Mouse (Mus musculus) cerebral cortex, adult 2 months (tissue): ENCODE data around the gene Hoxd3.

ENCODE experiments used
- WGBS: fragments of 180-500 bp; shearing (Covaris S2); methylation state at CpG from one replicate; pipeline ENCODE4 v1.1.7; 2018; 5-methylcytosine and 5-hydroxymethylcytosine counted together

Hoxd3 gene

GRCm38 (mm10) chr2:74678891-74679595 is 32.7 kb upstream of the Hoxd3 start, which contains the start of gene Hoxd11:
Gene Hoxd11, plus strand, starts transcription at chr2:74679557.
- 4% methylated on average over 15 of the region's 15 CpGs for WGBS

DNA sequence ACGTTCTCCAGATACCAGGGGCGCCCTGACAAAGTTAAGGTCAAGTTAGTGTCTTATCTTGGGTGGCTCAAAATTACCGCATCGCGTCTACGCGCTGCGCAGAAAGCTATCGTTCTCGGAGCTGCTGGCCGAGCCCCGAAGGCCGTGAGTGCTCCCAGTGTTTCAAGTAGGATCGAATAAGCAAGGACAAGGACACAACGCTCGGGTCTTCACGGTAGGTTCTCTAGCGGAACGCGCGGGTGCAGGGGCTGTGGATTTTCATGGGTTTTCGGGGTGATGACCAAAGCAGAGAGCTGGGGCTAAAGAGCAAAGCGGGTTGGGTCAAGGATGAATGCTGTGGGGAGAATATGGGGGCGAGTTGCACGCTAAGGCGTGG is 32.1 kb upstream of the Hoxd3 start:
- 3% methylated on average over 26 of the region's 26 CpGs for WGBS

- 5% methylated on average over 23 of the region's 23 CpGs for WGBS
These were observed 31.7 kb upstream of the Hoxd3 start for GRCm38 (mm10) chr2:74679980-74680379.

- 5% methylated on average over 21 of the region's 21 CpGs for WGBS
These were observed 30.9 kb upstream of the Hoxd3 start for GRCm38 (mm10) chr2:74680561-74681398.

DNA sequence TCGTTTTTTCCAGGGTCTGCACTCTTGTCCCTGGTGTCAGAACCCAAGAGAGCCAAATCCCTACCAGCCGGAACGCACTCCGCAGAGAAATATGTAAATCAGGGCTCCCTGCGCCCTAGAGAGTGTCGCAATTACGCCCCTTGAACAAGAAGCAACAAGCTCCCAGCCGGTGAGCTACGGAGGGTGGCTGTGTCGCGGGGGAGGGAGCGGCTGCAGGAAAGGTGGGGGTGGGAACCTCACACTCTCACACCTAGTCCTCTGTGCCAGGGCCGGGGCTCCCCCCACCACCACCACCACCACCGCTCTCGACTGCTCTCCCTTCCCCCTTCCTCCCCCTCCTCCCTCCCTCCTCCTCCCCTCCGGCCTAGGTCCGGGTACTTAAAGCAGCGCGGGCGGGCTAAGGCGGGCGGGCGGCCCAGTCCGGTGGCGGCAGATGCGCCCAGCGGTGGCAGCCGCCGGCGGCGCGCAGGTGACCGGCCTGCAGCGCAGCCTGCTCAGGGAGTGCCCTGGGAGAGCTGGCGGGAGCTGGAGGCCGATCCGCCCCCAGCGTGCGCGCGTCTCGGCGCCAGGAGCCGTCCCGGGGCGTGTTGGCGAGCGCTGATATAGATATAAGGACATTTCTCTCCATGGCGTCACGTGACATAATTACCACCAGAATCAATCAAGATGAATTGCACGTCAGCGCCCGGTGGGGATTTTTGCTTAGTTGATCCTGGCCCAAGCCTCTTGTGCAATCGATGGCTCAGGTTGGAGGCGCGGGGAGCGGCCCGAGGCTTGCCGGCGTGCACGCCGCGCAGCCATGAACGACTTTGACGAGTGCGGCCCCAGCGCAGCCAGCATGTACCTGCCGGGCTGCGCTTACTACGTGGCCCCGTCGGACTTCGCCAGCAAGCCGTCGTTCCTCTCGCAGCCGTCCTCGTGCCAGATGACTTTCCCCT is 29.9 kb upstream of the Hoxd3 start:
- 2% methylated on average over 76 of the region's 78 CpGs for WGBS

- 1% methylated on average over 50 of the region's 51 CpGs for WGBS
These were observed 28.9 kb upstream of the Hoxd3 start for GRCm38 (mm10) chr2:74682796-74683195.

- 1% methylated on average over 18 of the region's 18 CpGs for WGBS
These were observed 28.2 kb upstream of the Hoxd3 start for GRCm38 (mm10) chr2:74683471-74683951.

DNA sequence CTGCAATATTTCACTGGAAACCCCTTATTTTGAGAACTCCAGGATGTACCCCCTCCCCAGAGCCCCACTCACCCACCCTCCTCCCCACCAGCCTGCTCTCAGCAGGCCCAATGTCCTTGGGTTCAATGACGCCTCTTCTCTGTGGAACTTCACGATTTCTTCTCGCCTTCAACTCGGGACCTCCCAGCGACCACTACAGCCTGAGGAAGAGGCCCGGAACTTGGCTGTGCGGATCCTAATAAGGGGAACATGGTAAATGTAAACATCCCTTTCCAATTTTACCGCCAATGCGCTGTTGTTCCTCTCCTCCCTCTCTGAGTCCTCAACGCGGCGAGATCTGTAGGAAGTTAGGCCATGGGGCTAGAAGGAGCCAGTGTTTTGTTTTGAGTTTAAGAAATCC is 27.6 kb upstream of the Hoxd3 start:
- WGBS, result 2% methylated on average over 12 of the region's 12 CpGs

- WGBS, result 20% methylated on average over 4 of the region's 4 CpGs
These were observed 26.6 kb upstream of the Hoxd3 start for GRCm38 (mm10) chr2:74685059-74685603.

DNA sequence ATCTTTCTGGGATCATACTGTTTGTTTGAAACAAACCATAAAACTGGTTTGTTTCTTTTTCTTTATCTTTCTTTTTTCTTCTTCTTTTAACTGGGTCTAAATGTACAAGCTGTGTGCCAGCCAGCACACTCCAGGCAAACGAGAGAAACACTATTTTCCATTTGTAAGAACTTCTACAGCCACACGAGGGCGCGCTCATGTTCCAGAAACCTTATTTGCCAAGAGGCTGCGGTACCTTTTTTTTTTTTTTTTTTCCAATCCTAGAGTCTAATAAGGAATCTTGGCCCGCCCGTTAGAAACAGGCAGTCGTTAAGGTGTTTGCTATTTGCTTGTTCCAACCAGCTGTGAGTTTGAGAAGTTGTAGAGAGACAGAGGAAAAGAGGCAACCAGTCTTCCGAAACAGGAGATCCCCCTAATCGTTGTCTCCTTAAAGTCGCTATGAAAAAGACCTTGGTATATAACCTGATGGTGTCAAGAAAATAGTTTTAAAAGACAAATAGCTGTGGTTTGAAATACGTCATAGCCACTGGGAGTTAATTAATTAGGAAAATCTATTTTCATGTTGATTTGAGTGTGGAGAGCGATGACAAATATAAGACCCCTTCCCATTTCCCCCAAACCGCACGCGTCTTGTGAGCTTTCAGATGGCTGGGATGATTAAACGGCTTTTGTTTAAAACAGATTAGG is 25.3 kb upstream of the Hoxd3 start:
- 8% methylated on average over 17 of the region's 17 CpGs for WGBS

GRCm38 (mm10) chr2:74686988-74687697 is 24.6 kb upstream of the Hoxd3 start:
- WGBS, result 1% methylated on average over 27 of the region's 27 CpGs

DNA sequence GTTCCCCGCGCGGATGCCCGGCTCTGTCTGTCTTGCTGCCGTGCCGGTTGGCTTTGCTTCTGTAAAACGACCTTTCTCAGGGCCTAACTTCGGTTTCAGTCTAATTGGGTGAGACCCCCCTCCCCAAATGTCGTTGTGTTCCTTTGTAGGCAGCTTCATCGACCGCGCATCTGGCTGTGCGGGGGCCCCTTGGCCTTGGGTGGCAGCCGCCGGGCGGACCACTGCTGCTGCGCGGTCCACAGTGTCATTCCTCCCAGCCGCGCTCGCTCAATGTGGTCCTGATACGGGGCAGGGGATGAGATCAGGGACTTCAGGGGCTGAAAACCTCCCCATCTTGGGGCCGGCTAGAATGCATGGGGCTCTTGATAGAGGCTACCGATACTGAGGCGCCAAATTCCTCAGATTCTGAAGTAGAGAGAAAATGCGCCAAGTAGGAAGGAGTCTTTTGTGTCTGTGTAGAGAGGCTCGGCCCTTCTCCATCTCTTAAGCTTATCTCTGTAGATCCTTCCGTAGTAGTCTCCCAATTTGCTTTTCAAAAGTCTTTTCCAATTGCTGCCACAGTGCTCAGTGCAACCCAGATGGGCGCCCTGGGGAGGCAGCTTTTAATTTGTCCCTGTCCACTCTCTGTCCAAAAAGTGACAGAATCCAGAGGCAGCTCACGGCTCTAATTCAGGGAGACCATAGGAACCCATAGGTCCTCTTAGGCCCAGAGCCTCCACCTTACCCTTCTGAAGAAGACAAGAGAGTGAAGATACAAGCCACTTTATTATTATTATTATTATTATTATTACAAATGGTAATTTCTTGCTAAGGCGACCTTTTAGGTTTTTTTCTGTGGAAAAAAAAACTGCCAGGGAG is 23.8 kb upstream of the Hoxd3 start:
- 3% methylated on average over 31 of the region's 31 CpGs for WGBS

GRCm38 (mm10) chr2:74688795-74689573 is 22.7 kb upstream of the Hoxd3 start:
- 9% methylated on average over 12 of the region's 12 CpGs for WGBS

DNA sequence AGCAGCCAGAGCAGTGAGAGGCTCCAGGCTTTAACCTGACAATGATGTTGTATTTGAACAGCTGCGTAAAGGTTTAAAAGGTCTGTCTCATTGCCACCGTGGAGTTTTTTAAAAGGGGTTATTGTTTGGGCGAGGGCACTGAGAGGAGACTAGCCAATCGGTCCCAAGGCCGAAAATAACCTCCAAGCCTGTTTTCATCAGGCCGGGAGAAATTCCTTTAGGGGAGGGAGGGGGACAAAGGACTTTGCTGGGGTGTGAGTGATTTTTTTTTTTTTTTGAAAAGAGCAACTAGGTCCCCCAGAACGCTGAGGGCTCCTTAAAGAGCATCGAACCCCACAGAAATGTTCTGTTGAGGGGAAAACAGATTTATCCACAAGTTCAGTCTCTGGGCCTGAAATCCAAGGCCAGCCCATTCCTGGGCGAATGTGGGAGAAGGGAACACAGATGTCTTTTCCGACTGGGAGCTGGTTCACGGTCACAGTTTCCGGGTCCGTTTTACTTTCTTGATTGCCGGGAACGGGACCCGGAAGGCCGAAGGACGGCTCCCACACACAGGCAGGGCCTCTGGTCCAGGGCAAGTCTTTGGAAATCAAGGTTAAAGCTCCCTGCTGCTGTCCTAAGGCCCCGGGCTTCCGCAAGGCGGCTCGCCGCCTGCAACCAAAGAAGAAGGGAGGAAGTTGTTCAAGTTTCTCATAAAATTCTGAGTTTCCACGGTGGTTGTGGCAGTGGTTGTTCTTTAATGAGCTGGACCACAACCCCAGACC is 22.0 kb upstream of the Hoxd3 start:
- 3% methylated on average over 24 of the region's 24 CpGs for WGBS

GRCm38 (mm10) chr2:74690338-74690716 is 21.4 kb upstream of the Hoxd3 start:
- WGBS, result 15% methylated on average over 8 of the region's 8 CpGs

- WGBS, result 3% methylated on average over 56 of the region's 56 CpGs
These were observed 20.4 kb upstream of the Hoxd3 start, which contains the start of gene Hoxd10 for GRCm38 (mm10) chr2:74691022-74691951. Gene Hoxd10, plus strand, starts transcription at chr2:74691924.
